Mouse (Mus musculus) monocyte, adult 5-6 weeks (primary cell): ENCODE measurements around the gene Tmem56. TPM values are rescaled to one million over a fixed set of nuclear protein-coding genes. Genes with fewer than 3 reads are reported as not detected.

ENCODE experiments used
- ATAC-seq: fragments of 153-309, 156-312 bp; replicated peaks from 2 replicates; pipeline ENCODE4 v1.8.0; 2017; ENCODE audit warnings: mild to moderate bottlenecking; ENCODE audit not compliant: low TSS enrichment, insufficient number of reproducible peaks, severe bottlenecking, poor library complexity, low FRiP score
- total RNA-seq: library from RNA; stranded (forward); fragments of 200-1000, 200-491, 200-594 nt; gene quantifications from 3 replicates; pipeline ENCODE4 v1.2.3, GENCODE M21; 2017

The Tmem56 gene
- total RNA-seq, 1 experiment from 2014 or later, result 1.0 TPM

DNA sequence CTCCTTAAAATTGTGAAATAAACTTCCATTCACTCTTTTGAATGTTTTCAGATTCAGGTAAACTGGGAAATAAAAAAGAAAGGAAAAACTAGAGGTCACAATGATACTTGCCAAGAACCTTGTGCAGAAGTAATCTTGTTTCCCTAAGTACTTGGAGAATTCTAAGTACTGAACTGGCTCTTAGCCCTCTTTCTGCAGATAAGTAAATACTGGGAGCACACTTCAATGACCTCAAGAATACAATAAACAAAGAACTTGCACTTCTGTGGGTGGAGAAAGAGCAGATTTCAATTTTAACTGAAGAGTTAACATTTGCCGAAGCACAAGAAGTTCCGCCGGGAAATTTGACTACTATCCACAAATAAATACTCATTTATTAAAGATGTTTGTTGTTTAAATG, 96.0 kb downstream of the Tmem56 start:
- ATAC-seq, result no peak

DNA sequence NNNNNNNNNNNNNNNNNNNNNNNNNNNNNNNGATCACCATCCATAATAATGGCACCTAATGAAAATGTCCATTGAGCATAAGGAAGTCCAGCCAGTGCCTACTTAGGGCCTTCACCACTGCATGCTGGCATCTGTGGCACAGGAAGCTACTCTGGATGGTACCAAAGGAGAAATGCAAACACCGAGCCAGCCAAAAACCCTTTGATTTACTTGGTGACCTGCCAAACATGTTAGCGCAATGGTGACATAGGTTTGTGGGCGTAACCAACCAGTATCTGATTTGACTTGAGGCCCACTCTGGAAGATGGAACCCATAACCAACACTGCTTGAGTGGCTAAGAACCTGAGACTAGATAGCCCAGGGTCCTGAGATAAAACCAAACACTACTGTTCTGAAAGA, 97.7 kb downstream of the Tmem56 start:
- no peak for ATAC-seq

- no peak for ATAC-seq
Observed at GRCm38 (mm10) chr3:121176011-121176410, 106.9 kb downstream of the Tmem56 start.

- no peak for ATAC-seq
Observed at GRCm38 (mm10) chr3:121174248-121174945, 108.5 kb downstream of the Tmem56 start.

DNA sequence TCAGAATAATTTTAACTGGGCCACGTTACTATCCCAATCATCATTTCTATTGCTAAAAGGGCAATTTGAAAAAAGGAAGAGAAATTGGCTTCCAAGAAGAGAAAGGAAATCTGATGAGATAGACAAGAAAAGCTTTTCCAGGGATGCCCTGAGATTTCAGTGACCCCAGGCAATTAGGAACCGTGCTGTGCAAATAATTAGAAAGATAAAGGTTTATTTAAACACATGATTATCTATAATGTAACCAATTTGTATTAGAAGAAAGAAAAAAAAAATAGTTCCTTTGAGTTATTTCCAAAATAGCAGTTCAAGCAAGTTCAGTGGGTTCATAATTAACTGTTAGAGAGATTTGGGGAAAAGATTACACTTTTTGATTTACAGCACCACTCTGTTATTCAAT, 110.2 kb downstream of the Tmem56 start:
- ATAC-seq, result no peak

- ATAC-seq, result no peak
Observed at GRCm38 (mm10) chr3:121171872-121172265, 111.0 kb downstream of the Tmem56 start.

DNA sequence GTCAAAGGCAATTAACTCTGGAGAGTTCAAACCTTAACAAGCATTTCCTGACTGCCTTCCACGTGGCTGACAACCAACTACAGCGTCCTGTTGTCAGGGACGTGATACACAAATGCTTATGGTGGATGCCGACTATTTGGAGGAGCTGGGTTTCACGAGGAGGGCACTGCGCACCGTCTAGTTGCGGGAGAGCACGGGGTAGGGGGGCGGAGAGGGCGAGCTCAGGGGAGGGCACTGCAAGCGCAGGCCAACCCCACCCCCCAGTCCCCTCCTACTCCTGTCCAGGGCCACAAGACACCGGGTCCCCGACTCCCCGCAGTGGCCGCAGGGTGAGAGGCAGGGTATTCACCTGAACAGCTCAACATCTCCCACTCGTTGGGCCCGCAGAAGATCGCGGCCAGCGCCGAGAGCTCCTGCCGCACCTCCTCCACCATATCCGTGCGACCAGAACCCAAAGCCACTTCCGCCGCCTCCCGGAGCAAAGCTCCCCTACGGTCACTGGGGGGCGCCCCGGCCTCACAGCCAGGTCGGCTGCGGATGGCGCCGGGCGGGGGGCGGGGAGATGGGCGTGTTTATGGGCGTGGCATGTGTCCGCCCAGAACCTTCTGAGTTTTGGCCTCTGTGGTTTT, 111.5 kb downstream of the Tmem56 start, which contains the start of gene Rwdd3:
Rwdd3 (minus strand) TSS at position 453 of the 629 bp plus-strand sequence.
- peak; percentile 94 for ATAC-seq

GRCm38 (mm10) chr3:121170631-121171030, 112.3 kb downstream of the Tmem56 start:
- ATAC-seq, result no peak

GRCm38 (mm10) chr3:121169092-121169942, 113.6 kb downstream of the Tmem56 start:
- no peak for ATAC-seq

DNA sequence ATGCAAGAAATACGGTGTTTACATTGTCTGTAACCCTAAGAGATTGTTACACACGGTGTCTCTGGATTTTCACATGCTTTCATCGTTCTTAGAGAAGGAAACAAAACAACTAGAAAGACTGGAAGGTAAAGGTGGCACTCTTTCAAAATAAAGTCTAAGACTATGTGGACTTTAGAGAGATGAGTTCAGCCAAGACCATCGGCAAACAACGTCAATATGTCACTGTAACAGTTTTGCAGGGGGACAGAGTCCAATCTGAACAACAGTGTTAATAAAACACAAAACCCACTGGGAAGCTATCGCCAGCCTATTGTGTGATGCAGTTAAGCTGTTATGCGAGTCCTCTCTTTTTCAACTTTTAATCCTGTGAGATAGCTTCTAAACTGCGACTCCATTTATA, 114.3 kb downstream of the Tmem56 start:
- no peak for ATAC-seq

DNA sequence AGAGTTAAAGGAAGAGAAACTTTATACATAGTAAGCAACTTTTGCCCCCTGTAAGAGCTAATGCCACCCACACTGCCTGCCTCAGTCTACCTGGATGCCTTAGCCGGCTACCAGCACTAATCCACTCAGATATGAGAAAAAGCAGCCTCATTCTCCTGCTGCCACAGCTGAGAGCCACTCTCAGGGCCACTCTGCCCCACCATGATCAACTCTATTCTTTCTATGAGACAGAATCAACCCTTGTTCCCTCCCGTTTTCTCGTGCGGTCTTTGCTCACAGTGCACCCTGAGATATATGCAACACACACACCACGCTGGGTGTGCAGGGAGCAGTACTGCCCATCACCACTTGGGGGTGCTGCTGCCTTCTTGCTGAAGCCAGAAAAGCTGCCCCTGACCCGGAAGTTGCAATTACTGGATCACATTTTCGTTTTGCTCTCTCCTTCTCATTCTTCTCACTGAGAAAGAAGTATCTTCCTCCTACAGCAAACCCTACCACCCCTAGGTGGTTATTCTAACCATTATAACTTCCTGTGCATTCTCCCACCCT, 119.6 kb downstream of the Tmem56 start:
- peak; percentile 79 for ATAC-seq

- ATAC-seq, result no peak
Observed at GRCm38 (mm10) chr3:121161661-121162060, 121.2 kb downstream of the Tmem56 start.

GRCm38 (mm10) chr3:121160424-121160823, 122.5 kb downstream of the Tmem56 start:
- ATAC-seq, result no peak

- ATAC-seq, result peak; percentile 34; the same call in 1 of the 2 replicates
Observed at GRCm38 (mm10) chr3:121159566-121159965, 123.3 kb downstream of the Tmem56 start.

DNA sequence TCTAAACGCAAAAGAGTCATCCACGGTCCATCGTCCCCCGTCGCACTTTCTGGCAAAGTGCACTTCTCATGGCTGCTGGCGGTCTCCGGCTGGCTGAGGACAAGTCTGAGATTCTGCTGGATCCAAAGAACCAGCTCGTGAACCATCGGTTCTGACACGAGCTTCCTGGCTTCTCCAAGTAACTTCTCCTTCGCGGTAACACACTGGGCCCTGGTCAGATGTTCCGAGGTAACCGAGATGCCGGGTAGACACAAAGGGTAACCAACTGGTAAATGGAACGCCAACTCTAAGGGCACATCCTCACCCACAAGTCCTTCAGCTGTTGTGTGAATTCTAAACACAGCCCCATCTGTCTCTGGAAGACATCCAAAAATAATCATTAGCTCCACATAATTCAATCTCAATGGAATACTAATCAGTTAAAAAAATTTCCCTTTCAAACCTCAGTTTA, 124.0 kb downstream of the Tmem56 start:
- ATAC-seq, result no peak

- no peak for ATAC-seq
Observed at GRCm38 (mm10) chr3:121157546-121158330, 125.2 kb downstream of the Tmem56 start.

GRCm38 (mm10) chr3:121156451-121157186, 126.3 kb downstream of the Tmem56 start:
- ATAC-seq, result no peak

DNA sequence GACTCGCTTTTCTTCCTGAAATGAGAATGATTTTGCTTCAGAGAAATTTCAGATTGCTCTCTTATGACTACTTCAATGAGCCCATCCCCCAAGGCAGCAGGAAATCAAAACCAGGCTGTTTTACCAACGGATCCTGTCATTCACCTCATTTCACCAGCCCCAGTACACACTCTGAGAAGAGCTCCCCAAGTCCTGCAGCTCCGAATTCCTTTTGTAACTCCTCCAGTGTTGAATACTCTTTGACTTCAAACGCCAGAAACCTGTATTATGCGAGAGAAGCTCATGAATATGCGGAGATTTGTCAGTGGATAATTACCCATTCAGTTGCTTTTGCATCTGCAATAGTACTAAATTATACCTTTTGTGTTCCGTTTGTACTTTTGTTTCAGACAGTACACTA, 126.9 kb downstream of the Tmem56 start:
- ATAC-seq, result no peak
